Mouse (Mus musculus) erythroblast, embryonic 14.5 days (primary cell): ENCODE results near the gene Pih1d2. TPM values are rescaled to one million over a fixed set of nuclear protein-coding genes. Genes with fewer than 3 reads are reported as not detected.

Experiments
- H3K27me3 ChIP-seq: 2 replicates; pipeline ENCODE4 v1.6.1; 2012; ENCODE audit warnings: inconsistent platforms; ENCODE audit not compliant: control insufficient read depth
- H3K36me3 ChIP-seq: 2 replicates; pipeline ENCODE4 v1.6.1; 2012; ENCODE audit warnings: mild to moderate bottlenecking, inconsistent platforms; ENCODE audit not compliant: control insufficient read depth
- H3K4me1 ChIP-seq: 2 replicates; pipeline ENCODE4 v1.6.1; 2012; ENCODE audit warnings: inconsistent platforms; ENCODE audit not compliant: control insufficient read depth
- H3K4me3 ChIP-seq: replicated peaks from 2 replicates; pipeline ENCODE3; 2012; ENCODE audit warnings: moderate library complexity, mild to moderate bottlenecking, inconsistent platforms
- H3K9me3 ChIP-seq: 2 replicates; pipeline ENCODE4 v1.6.1; 2012; ENCODE audit warnings: low read length, inconsistent platforms, mixed read lengths; ENCODE audit not compliant: control insufficient read depth
- GATA1 ChIP-seq: IDR thresholded peaks from 2 replicates; pipeline ENCODE4 v1.6.1; 2012; ENCODE audit warnings: low read length, inconsistent platforms, mixed read lengths
- TAL1 ChIP-seq: IDR thresholded peaks from 3 replicates; pipeline ENCODE4 v1.6.1; 2012; ENCODE audit warnings: low read length, inconsistent platforms, mixed read lengths
- polyA plus RNA-seq: library from polyadenylated mRNA; stranded (reverse); fragments of >175 nt; gene quantifications from 2 replicates; pipeline ENCODE4 v1.2.3, GENCODE M21; 2012

Gene Pih1d2
- 0.18 TPM in 1 of 2 replicates, not detected in the other for polyA plus RNA-seq

GRCm38 (mm10) chr9:50616766-50617603, at the start of gene Pih1d2, which contains the start of gene Nkapd1:
Gene Pih1d2 (plus strand): TSS chr9:50617321.
Gene Nkapd1 (minus strand): TSS chr9:50617464.
- no peak for TF ChIP-seq GATA1
- TF ChIP-seq TAL1, result no peak

DNA sequence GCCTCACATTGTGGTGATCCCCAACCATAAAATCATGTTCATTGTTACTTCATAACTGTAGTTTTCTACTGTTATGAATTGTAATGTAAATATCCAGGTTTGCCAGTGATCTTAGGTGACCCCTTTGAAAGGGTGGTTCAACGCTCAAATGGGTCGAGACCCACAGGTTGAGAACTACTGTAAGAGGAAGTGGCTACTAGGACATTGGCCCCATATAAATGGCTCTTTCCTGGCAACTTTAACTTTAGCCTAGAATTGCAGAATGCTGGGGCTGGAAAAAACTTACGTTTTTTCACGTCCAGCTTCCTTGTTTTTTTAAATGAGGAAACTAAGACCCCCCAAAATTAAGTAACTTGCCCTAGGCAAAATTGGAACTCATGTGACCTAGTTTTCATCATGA, 49.7 kb upstream of the Pih1d2 start:
- H3K27me3 ChIP-seq, result no peaks in the 10 kb centered on the region
- H3K4me1 ChIP-seq, result no peaks in the 10 kb centered on the region
- no peak overlapping the region for H3K4me3 ChIP-seq
- TF ChIP-seq TAL1, result no peak
- no peak for TF ChIP-seq GATA1
- no peaks in the 10 kb centered on the region for H3K9me3 ChIP-seq
- H3K36me3 ChIP-seq, result no peaks in the 10 kb centered on the region

More at GRCm38 (mm10) chr9:50616766-50617603, at the start of gene Pih1d2, which contains the start of gene Nkapd1:
- Histone ChIP-seq H3K9me3 (no peaks in the 10 kb centered on the region), H3K4me3 (peak within 1 kb of the TSS; percentile 88), H3K4me1 (peaks cover 28% of the 10 kb centered on the region), H3K36me3 (peaks cover 34% of the 10 kb centered on the region), H3K27me3 (no peaks in the 10 kb centered on the region)

GRCm38 (mm10) chr9:50567881-50568280, 49.2 kb upstream of the Pih1d2 start:
- no peaks in the 10 kb centered on the region for H3K36me3 ChIP-seq
- H3K9me3 ChIP-seq, result no peaks in the 10 kb centered on the region
- H3K4me3 ChIP-seq, result no peak overlapping the region
- TF ChIP-seq TAL1 (no peak), GATA1 (no peak)
- no peaks in the 10 kb centered on the region for H3K27me3 ChIP-seq
- H3K4me1 ChIP-seq, result no peaks in the 10 kb centered on the region

DNA sequence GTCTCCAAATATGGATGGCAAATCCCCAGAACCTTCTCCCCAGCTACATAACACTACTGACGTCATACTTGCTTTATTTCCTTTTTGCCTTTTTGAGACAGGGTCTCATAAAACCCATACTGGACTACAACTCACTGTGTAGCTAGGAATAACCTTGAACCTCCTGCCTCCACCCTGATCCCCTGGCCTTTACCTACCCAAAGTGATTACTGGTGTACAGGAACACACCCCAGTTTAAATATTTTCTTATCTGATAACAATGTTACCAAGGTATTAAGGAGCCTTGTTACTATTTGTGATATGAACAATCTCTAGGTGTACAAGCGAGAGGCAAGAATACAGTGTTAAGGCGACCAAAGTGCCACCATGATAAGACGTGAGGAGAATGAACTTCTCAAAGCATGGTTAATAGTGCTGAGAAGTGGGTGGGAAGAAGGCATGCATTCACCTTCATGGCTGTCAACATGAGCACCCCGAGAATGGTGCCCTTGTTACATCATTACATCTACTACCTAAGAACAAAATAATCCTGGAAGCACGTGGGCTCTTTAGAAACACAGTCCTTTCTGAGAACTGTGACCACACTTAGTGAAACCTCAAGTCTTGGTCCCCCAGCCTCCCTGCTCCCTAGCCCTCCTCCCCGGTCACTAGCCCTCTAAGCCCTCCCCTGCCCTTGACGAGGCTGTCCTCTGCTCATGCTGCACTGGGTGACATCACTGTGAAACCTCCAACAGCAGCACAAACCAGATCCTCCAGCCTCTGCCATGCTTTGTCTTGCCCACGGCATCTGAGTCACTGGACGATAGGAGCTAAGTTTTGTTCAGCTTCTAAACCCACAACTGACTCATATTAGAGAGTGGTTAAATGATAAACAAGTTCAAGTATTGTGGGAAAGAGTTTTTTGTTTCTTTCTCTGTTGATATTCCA, 47.3 kb upstream of the Pih1d2 start:
- no peaks in the 10 kb centered on the region; the same call in 1 of the 2 replicates for H3K4me1 ChIP-seq
- TF ChIP-seq GATA1, result no peak
- TF ChIP-seq TAL1, result no peak
- no peak overlapping the region for H3K4me3 ChIP-seq
- H3K36me3 ChIP-seq, result no peaks in the 10 kb centered on the region
- no peaks in the 10 kb centered on the region for H3K9me3 ChIP-seq
- H3K27me3 ChIP-seq, result no peaks in the 10 kb centered on the region

GRCm38 (mm10) chr9:50580370-50580769, 36.8 kb upstream of the Pih1d2 start:
- TF ChIP-seq GATA1 (no peak), TAL1 (no peak)
- H3K36me3 ChIP-seq, result no peaks in the 10 kb centered on the region
- no peak overlapping the region for H3K4me3 ChIP-seq
- no peaks in the 10 kb centered on the region for H3K9me3 ChIP-seq
- H3K27me3 ChIP-seq, result no peaks in the 10 kb centered on the region
- no peaks in the 10 kb centered on the region for H3K4me1 ChIP-seq

DNA sequence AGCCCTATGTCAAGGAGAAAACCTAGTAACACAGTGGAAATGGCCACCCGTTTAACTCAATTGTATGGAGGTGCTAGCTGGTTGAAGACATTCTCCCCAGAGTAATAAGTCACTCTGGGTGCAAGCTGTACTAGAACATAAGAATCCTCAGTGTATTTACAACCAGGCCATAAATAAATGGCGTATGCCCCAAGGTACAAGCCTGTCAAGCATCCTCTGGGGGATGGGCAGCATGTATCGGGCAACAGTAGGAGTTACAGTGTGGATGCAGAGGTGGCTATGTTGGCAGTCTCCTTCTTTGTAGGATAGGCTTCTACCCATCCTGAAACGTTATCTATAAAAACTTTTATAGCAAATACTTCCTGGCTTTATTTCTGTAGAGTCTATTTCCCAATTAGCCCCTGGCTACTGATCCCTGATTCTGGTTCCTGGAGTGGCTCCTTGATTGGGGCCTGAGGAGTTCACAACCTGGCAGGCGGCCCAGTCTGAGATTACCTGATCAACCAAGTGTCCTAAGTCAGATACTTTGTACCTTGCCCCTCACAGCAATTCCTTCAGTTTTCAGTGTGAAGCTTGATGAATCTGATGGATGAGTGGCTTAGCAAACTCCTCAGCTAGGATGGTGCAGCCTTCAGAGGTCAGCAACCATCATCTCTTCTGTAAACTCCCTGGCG, 31.8 kb upstream of the Pih1d2 start:
- Histone ChIP-seq H3K4me3 (no peak overlapping the region), H3K9me3 (no peaks in the 10 kb centered on the region), H3K4me1 (no peaks in the 10 kb centered on the region), H3K36me3 (no peaks in the 10 kb centered on the region), H3K27me3 (no peaks in the 10 kb centered on the region)
- TF ChIP-seq GATA1, result no peak

DNA sequence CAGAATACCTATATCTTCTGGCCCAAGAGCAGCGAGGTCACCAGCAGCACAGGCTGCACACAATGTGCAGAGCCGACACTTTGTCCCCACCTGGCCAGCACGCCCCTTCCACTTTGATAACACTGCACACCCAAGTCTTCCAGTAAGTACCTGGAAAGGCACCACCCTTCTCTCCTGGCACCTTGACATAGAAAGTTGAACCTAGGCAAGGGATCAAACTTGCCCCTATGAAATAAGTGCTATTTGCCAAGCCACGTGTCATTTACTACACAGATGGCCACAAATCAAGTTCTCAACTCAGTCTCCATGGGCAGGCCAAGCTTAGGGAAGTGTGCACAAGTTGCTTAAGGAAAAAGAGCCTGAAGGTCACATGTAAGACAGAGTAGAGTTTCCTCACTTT, 30.2 kb upstream of the Pih1d2 start:
- Histone ChIP-seq H3K4me3 (no peak overlapping the region), H3K27me3 (no peaks in the 10 kb centered on the region), H3K4me1 (peaks cover 1% of the 10 kb centered on the region; the same call in 1 of the 2 replicates), H3K36me3 (no peaks in the 10 kb centered on the region), H3K9me3 (no peaks in the 10 kb centered on the region)
- no peak for TF ChIP-seq TAL1
- no peak for TF ChIP-seq GATA1

DNA sequence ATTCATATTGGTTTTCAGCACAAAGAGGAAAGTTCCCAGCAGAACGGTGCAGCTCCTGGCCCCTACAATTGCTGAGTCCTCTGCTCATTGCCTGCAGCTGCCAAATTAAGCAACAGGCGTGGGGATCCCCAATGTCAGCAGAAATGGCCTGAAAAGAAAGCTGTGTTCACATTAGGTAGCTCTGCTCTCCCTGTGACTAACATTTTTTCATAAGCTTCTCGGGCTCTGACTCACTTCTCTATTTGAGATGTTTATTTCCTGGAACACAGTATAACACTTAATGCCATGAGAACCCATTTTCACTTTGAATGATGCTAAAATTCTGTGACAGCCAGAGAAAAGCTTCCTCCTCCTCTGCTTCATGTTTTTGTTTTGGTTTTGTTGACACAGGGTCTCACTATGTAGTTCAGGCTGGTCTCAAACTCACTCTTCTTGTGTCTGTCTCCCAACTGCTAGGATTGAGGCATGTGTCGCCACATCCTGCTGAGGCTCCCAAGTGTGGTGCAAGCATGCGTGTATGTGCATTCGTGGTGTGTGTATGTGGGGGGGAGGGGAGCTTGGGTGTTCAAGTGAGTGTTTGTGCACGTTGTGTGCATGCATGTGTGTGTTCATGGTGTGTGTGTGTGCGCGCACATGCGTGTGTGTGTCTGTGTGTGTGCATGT, 26.1 kb upstream of the Pih1d2 start:
- TF ChIP-seq TAL1, result no peak
- no peak for TF ChIP-seq GATA1
- H3K4me3 ChIP-seq, result no peak overlapping the region
- H3K9me3 ChIP-seq, result no peaks in the 10 kb centered on the region
- H3K36me3 ChIP-seq, result peaks cover 16% of the 10 kb centered on the region
- no peaks in the 10 kb centered on the region for H3K27me3 ChIP-seq
- H3K4me1 ChIP-seq, result peaks cover 1% of the 10 kb centered on the region; the same call in 1 of the 2 replicates
